Mouse (Mus musculus) MEL (cell line): ENCODE measurements at regions not wholly inside any gene's neighbourhood (a gene's known extent, or its start where the extent isn't known, plus 50 kb on each side); places are given as distances from the start of the nearest gene placed in this dataset.

Experiments
- DNase-seq: peaks from one replicate; pipeline ENCODE4 v3.0.0; 2011; ENCODE audit warnings: low read depth, low spot score
- H3K27ac ChIP-seq: 2 replicates; pipeline ENCODE4 v1.5.1; 2012; ENCODE audit warnings: low read depth, mild to moderate bottlenecking, control low read depth, low read length, moderate library complexity; ENCODE audit not compliant: control insufficient read depth
- H3K27me3 ChIP-seq, 2 experiments: fragments of 150-350 bp in 1 of 2; sonication (generic) in 1 of 2; 2 replicates each; pipeline ENCODE4 v1.6.1; 2012; ENCODE audit warnings: low read length in 2 of 2, mild to moderate bottlenecking in 2 of 2, improper control_type of control experiment in 1 of 2, moderate library complexity in 1 of 2; ENCODE audit not compliant: insufficient read depth in 2 of 2, control insufficient read depth in 1 of 2
- H3K36me3 ChIP-seq, 2 experiments: 2 replicates each; pipeline ENCODE4 v1.6.1; 2012 to 2014; ENCODE audit warnings: low read length in 2 of 2, improper control_type of control experiment in 1 of 2, inconsistent platforms in 1 of 2, mild to moderate bottlenecking in 1 of 2; ENCODE audit not compliant: insufficient read depth in 2 of 2, control insufficient read depth in 1 of 2
- H3K4me1 ChIP-seq, 2 experiments: fragments of 150-350 bp in 1 of 2; sonication (generic) in 1 of 2; 2 replicates each; pipeline ENCODE4 v1.6.1; 2012; ENCODE audit warnings: low read length in 2 of 2, improper control_type of control experiment in 1 of 2, mild to moderate bottlenecking in 1 of 2; ENCODE audit not compliant: insufficient read depth in 2 of 2, control insufficient read depth in 1 of 2
- H3K4me3 ChIP-seq, 2 experiments: fragments of 150-350 bp in 1 of 2; sonication (generic) in 1 of 2; 2 replicates each; pipeline ENCODE4 v1.5.1; 2012; ENCODE audit warnings: low read depth in 2 of 2, low read length in 2 of 2, mild to moderate bottlenecking in 2 of 2, moderate library complexity in 2 of 2, control low read depth in 1 of 2, improper control_type of control experiment in 1 of 2; ENCODE audit not compliant: control insufficient read depth in 1 of 2, insufficient read depth in 1 of 2
- H3K79me2 ChIP-seq: 2 replicates; pipeline ENCODE4 v1.6.1; 2012; ENCODE audit warnings: mild to moderate bottlenecking, low read length, moderate library complexity; ENCODE audit not compliant: control insufficient read depth, poor library complexity, insufficient read depth
- H3K9ac ChIP-seq: 2 replicates; pipeline ENCODE4 v1.6.1; 2012; ENCODE audit warnings: low read depth, mild to moderate bottlenecking, control low read depth, low read length, moderate library complexity; ENCODE audit not compliant: control insufficient read depth, poor library complexity, severe bottlenecking
- H3K9me3 ChIP-seq: fragments of 150-350 bp; sonication (generic); replicated peaks from 2 replicates; pipeline ENCODE4 v1.6.1; 2012; ENCODE audit warnings: mild to moderate bottlenecking, low read length, improper control_type of control experiment, moderate library complexity; ENCODE audit not compliant: insufficient read depth
- BHLHE40 ChIP-seq: IDR thresholded peaks from 2 replicates; pipeline ENCODE4 v1.6.1; 2012; ENCODE audit warnings: low read depth, mild to moderate bottlenecking, inconsistent platforms, low read length, improper control_type of control experiment, borderline replicate concordance
- CHD1 ChIP-seq: IDR thresholded peaks from 2 replicates; pipeline ENCODE4 v1.6.1; 2012; ENCODE audit warnings: low read depth, mild to moderate bottlenecking, inconsistent platforms, low read length, improper control_type of control experiment
- CTCF ChIP-seq, 3 experiments: IDR thresholded peaks in 2 of 3; conservative IDR thresholded peaks in 1 of 3; 2 replicates each; pipeline ENCODE4 v1.5.1; 2011 to 2012; ENCODE audit warnings: low read length in 3 of 3, low read depth in 2 of 3, mild to moderate bottlenecking in 2 of 3, improper control_type of control experiment in 1 of 3, inconsistent platforms in 1 of 3, mixed read lengths in 1 of 3, moderate library complexity in 1 of 3; ENCODE audit not compliant: control insufficient read depth in 1 of 3, insufficient read depth in 1 of 3, poor library complexity in 1 of 3, severe bottlenecking in 1 of 3
- E2F4 ChIP-seq: IDR thresholded peaks from 2 replicates; pipeline ENCODE4 v1.6.1; 2011; ENCODE audit warnings: low read depth, low read length, improper control_type of control experiment, borderline replicate concordance
- ELF1 ChIP-seq: IDR thresholded peaks from 2 replicates; pipeline ENCODE4 v1.6.1; 2014; ENCODE audit warnings: low read depth, mild to moderate bottlenecking, inconsistent platforms, low read length, improper control_type of control experiment, moderate library complexity
- EP300 ChIP-seq, 2 experiments: IDR thresholded peaks; 2 replicates each; pipeline ENCODE4 v1.6.1; 2011; ENCODE audit warnings: improper control_type of control experiment in 2 of 2, low read length in 2 of 2, low read depth in 1 of 2, mild to moderate bottlenecking in 1 of 2
- ETS1 ChIP-seq: IDR thresholded peaks from 2 replicates; pipeline ENCODE4 v1.6.1; 2012; ENCODE audit warnings: low read depth, mild to moderate bottlenecking, inconsistent platforms, low read length, improper control_type of control experiment, moderate library complexity
- GABPA ChIP-seq: IDR thresholded peaks from 2 replicates; pipeline ENCODE4 v1.6.1; 2012; ENCODE audit warnings: low read depth, mild to moderate bottlenecking, inconsistent platforms, low read length, improper control_type of control experiment, moderate library complexity
- GATA1 ChIP-seq: IDR thresholded peaks from 2 replicates; pipeline ENCODE4 v1.6.1; 2011; ENCODE audit warnings: low read depth, low read length, improper control_type of control experiment
- JUND ChIP-seq: IDR thresholded peaks from 2 replicates; pipeline ENCODE4 v1.6.1; 2011; ENCODE audit warnings: low read depth, mild to moderate bottlenecking, improper control_type of control experiment, low read length
- KAT2A ChIP-seq: conservative IDR thresholded peaks from 2 replicates; pipeline ENCODE4 v1.6.1; 2012; ENCODE audit warnings: low read depth, low read length, improper control_type of control experiment, inconsistent platforms
- MAFK ChIP-seq: IDR thresholded peaks from 2 replicates; pipeline ENCODE4 v1.6.1; 2011; ENCODE audit warnings: low read depth, mild to moderate bottlenecking, low read length, improper control_type of control experiment, borderline replicate concordance
- MAX ChIP-seq: IDR thresholded peaks from 2 replicates; pipeline ENCODE4 v1.6.1; 2011; ENCODE audit warnings: low read length, improper control_type of control experiment
- MAZ ChIP-seq: IDR thresholded peaks from 2 replicates; pipeline ENCODE4 v1.6.1; 2012; ENCODE audit warnings: low read depth, mild to moderate bottlenecking, inconsistent platforms, low read length, improper control_type of control experiment
- MEF2A ChIP-seq: IDR thresholded peaks from 2 replicates; pipeline ENCODE4 v1.6.1; 2014; ENCODE audit warnings: low read depth, mild to moderate bottlenecking, inconsistent platforms, low read length, improper control_type of control experiment; ENCODE audit not compliant: poor library complexity, insufficient replicate concordance, severe bottlenecking; ENCODE audit errors: extremely low read depth
- MYB ChIP-seq: IDR thresholded peaks from 2 replicates; pipeline ENCODE4 v1.6.1; 2011; ENCODE audit warnings: mild to moderate bottlenecking, low read depth, low read length, improper control_type of control experiment
- NELFE ChIP-seq: IDR thresholded peaks from 2 replicates; pipeline ENCODE4 v1.6.1; 2011; ENCODE audit warnings: low read depth, low read length, improper control_type of control experiment
- NRF1 ChIP-seq: IDR thresholded peaks from 2 replicates; pipeline ENCODE4 v1.6.1; 2014; ENCODE audit warnings: low read depth, mild to moderate bottlenecking, inconsistent platforms, low read length, improper control_type of control experiment, moderate library complexity; ENCODE audit not compliant: poor library complexity, insufficient read depth, severe bottlenecking
- POLR2A ChIP-seq, 2 experiments: IDR thresholded peaks; 2 replicates each; pipeline ENCODE4 v1.6.1; 2011 to 2012; ENCODE audit warnings: low read length in 2 of 2, mild to moderate bottlenecking in 2 of 2, control low read depth in 1 of 2, improper control_type of control experiment in 1 of 2, low read depth in 1 of 2, moderate library complexity in 1 of 2; ENCODE audit not compliant: control insufficient read depth in 1 of 2, insufficient read depth in 1 of 2, poor library complexity in 1 of 2
- POLR2AphosphoS2 ChIP-seq: IDR thresholded peaks from 2 replicates; pipeline ENCODE4 v1.6.1; 2011; ENCODE audit warnings: low read length, improper control_type of control experiment
- POLR2AphosphoS5 ChIP-seq: IDR thresholded peaks from 2 replicates; pipeline ENCODE4 v1.6.1; 2012; ENCODE audit warnings: low read depth, borderline replicate concordance, mild to moderate bottlenecking, inconsistent platforms, low read length, moderate library complexity, mixed read lengths
- RAD21 ChIP-seq: IDR thresholded peaks from 2 replicates; pipeline ENCODE4 v1.6.1; 2011; ENCODE audit warnings: mild to moderate bottlenecking, low read depth, low read length, improper control_type of control experiment
- RCOR1 ChIP-seq: IDR thresholded peaks from 2 replicates; pipeline ENCODE4 v1.6.1; 2012; ENCODE audit warnings: low read depth, mild to moderate bottlenecking, inconsistent platforms, low read length, improper control_type of control experiment
- SIN3A ChIP-seq: IDR thresholded peaks from 2 replicates; pipeline ENCODE4 v1.6.1; 2012; ENCODE audit warnings: low read length, improper control_type of control experiment, inconsistent platforms
- TAL1 ChIP-seq: IDR thresholded peaks from 2 replicates; pipeline ENCODE4 v1.6.1; 2012; ENCODE audit warnings: mild to moderate bottlenecking, inconsistent platforms, low read length, moderate library complexity, mixed read lengths
- TBP ChIP-seq: IDR thresholded peaks from 2 replicates; pipeline ENCODE4 v1.8.0; 2011; ENCODE audit warnings: low read depth, low read length, improper control_type of control experiment
- TCF12 ChIP-seq: IDR thresholded peaks from 2 replicates; pipeline ENCODE4 v1.6.1; 2014; ENCODE audit warnings: low read depth, mild to moderate bottlenecking, inconsistent platforms, low read length, improper control_type of control experiment, moderate library complexity
- USF2 ChIP-seq, 2 experiments: IDR thresholded peaks; 2 replicates each; pipeline ENCODE4 v1.6.1; 2011 to 2012; ENCODE audit warnings: improper control_type of control experiment in 2 of 2, low read length in 2 of 2, borderline replicate concordance in 1 of 2, inconsistent platforms in 1 of 2, low read depth in 1 of 2, mild to moderate bottlenecking in 1 of 2; ENCODE audit not compliant: insufficient read depth in 1 of 2
- ZKSCAN1 ChIP-seq: IDR thresholded peaks from 2 replicates; pipeline ENCODE4 v1.6.1; 2012; ENCODE audit warnings: low read depth, mild to moderate bottlenecking, inconsistent platforms, low read length, improper control_type of control experiment, moderate library complexity
- ZMIZ1 ChIP-seq: IDR thresholded peaks from 2 replicates; pipeline ENCODE4 v1.6.1; 2012; ENCODE audit warnings: low read depth, mild to moderate bottlenecking, inconsistent platforms, low read length, improper control_type of control experiment, moderate library complexity
- ZNF384 ChIP-seq: IDR thresholded peaks from 2 replicates; pipeline ENCODE4 v1.6.1; 2012; ENCODE audit warnings: low read depth, mild to moderate bottlenecking, inconsistent platforms, low read length, improper control_type of control experiment

GRCm38 (mm10) chr8:25445054-25445453 lies 620.9 kb upstream of the Adam5 start:
- Histone ChIP-seq H3K27ac (peak overlapping the region; percentile 80), H3K36me3 (peaks cover 0 to 30% of the 10 kb centered on the region in 2 experiments; a peak in 2 of 4 replicates), H3K27me3 (no peaks in the 10 kb centered on the region), H3K9ac (peak overlapping the region; percentile 8), H3K4me3 (peak overlapping the region in 1 of 2 experiments; percentile 8; a peak in 1 of 4 replicates), H3K4me1 (peaks cover 16 to 37% of the 10 kb centered on the region in 2 experiments), H3K9me3 (no peaks in the 10 kb centered on the region), H3K79me2 (no peaks in the 10 kb centered on the region)
- peak; percentile 70 for DNase-seq
- TF ChIP-seq ELF1 (peak; percentile 63; the same call in 1 of the 2 replicates), E2F4 (no peak), MEF2A (no peak), CTCF (IDR thresholded peaks at IDR 0.05 in 2 of 3, conservative IDR thresholded peaks at IDR 0.05 in 1 of 3; ENCODE audit: control insufficient read depth in 1 of 3, insufficient read depth in 1 of 3, low read depth in 2 of 3, low read length in 3 of 3, poor library complexity in 1 of 3, severe bottlenecking in 1 of 3) (no peak), TBP (no peak), KAT2A (no peak), NELFE (no peak), RAD21 (no peak), SIN3A (0 out of 2 replicates have a peak, but pooled peaks have one; percentile 44), GATA1 (peak; percentile 98), TCF12 (peak; percentile 89), RCOR1 (peak; percentile 79), POLR2AphosphoS5 (no peak), POLR2A (IDR thresholded peaks at IDR 0.05; ENCODE audit: control insufficient read depth in 1 of 2, insufficient read depth in 1 of 2, low read depth in 1 of 2, low read length in 2 of 2, poor library complexity in 1 of 2) (no peak), ETS1 (peak; percentile 84), EP300 (IDR thresholded peaks at IDR 0.05; ENCODE audit: low read depth in 1 of 2, low read length in 2 of 2) (peak; percentile 91 to 96), CHD1 (no peak), TAL1 (peak; percentile 51), BHLHE40 (no peak), MYB (no peak)

- H3K27ac ChIP-seq: no peak overlapping the region
- H3K4me3 ChIP-seq: no peak overlapping the region
- peaks cover 0 to 25% of the 10 kb centered on the region in 2 experiments; a peak in 2 of 4 replicates for H3K36me3 ChIP-seq
- H3K9me3 ChIP-seq: no peaks in the 10 kb centered on the region
- H3K4me1 ChIP-seq: peaks cover 16 to 32% of the 10 kb centered on the region in 2 experiments
- no peak for TF ChIP-seq ZMIZ1
- TF ChIP-seq MYB: no peak
- no peak for TF ChIP-seq ZNF384
- TF ChIP-seq POLR2AphosphoS2: no peak
- no peak for TF ChIP-seq TCF12
- TF ChIP-seq NELFE: no peak
- TF ChIP-seq CTCF (IDR thresholded peaks at IDR 0.05 in 2 of 3, conservative IDR thresholded peaks at IDR 0.05 in 1 of 3; ENCODE audit: control insufficient read depth in 1 of 3, insufficient read depth in 1 of 3, low read depth in 2 of 3, low read length in 3 of 3, poor library complexity in 1 of 3, severe bottlenecking in 1 of 3): no peak
- TF ChIP-seq ELF1: no peak
- no peak for TF ChIP-seq MAX
- TF ChIP-seq MAFK: no peak
- no peak for TF ChIP-seq GABPA
- TF ChIP-seq TBP: no peak
- TF ChIP-seq JUND: no peak
- no peak for TF ChIP-seq NRF1
- TF ChIP-seq ZKSCAN1: no peak
- no peak for TF ChIP-seq MAZ
- TF ChIP-seq RCOR1: no peak
- no peak for TF ChIP-seq E2F4
- no peak for TF ChIP-seq TAL1
- TF ChIP-seq USF2 (IDR thresholded peaks at IDR 0.05; ENCODE audit: borderline replicate concordance in 1 of 2, insufficient read depth in 1 of 2, low read depth in 1 of 2, low read length in 2 of 2): no peak
- H3K79me2 ChIP-seq: no peaks in the 10 kb centered on the region
- no peak overlapping the region for H3K9ac ChIP-seq
- no peaks in the 10 kb centered on the region for H3K27me3 ChIP-seq
- no peak for DNase-seq
Measured at GRCm38 (mm10) chr8:25443552-25443951, 619.4 kb upstream of the Adam5 start.
